Mouse (Mus musculus): ENCODE results near the gene Samm50. TPM values are rescaled to one million over a fixed set of nuclear protein-coding genes. Genes with fewer than 3 reads are reported as not detected.

Samm50 gene
- 10 to 100 TPM; 80.0 to 80.1 TPM for total RNA-seq (2023)

DNA sequence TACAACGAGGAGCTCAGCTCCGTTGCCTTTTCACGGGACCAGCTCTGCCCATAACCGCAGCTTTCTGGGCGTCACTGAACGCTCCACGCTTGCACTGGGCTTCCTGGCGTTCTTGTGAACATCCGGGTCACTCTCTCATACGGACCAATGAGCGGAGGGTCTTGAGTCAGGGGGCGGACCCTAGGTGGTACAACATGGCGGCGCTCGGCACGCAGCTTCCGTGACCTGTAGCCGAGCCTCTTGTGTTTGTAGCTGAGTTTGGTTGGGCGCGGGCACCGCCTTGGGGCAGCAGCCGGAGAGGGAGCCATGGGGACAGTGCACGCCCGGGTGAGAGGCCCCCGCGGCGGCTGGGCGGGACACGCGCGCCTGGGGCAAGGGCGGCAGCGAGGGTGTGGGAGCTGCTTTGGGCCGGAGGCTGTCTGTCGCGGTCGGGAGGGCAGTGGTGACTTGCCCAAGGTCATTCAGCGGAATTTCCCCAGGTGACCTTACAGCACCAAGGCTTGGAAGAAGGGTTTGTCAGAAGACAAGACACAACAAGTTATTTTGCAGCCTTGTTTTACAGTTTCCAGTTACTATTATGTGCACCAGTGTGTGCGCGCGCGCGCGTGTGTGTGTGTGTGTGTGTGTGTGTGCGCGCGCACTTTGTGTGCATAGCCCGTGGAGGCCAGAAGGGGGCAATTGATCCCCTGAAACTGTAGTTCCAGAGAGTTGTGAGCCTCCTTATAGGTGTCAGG is at the start of gene Samm50:
TSS of gene Samm50 (plus strand) at position 184 of the 734 bp plus-strand sequence.

DNA sequence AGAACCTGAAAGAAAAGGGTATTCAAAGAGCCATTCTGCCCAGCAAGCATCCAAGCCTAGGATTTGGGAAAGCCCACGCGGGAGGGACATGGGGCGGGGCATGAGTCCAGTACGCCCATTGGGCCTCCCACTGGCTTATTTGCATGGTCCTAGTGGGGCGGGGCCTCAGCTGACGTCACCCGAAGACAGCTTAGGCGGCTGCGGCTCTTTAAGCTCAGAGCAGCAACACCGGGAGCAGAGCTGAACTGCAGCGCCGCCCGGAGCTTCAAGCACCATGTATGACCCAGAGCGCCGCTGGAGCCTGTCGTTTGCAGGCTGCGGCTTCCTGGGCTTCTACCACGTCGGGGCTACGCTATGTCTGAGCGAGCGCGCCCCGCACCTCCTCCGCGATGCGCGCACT is 24.4 kb upstream of the Samm50 start, which contains the start of gene Pnpla3:
TSS of gene Pnpla3 (plus strand) at position 238 of the 400 bp plus-strand sequence.

GRCm38 (mm10) chr15:84231721-84232561 is 39.9 kb downstream of the Samm50 start, which contains the start of gene Parvb:
TSS of gene Parvb (plus strand) at chr15:84232043.

Other genes starting within 250 kb of the Samm50 start
- not detected for gene Efcab6, start 126.9 kb upstream of the Samm50 start, total RNA-seq (2023)
- not detected for gene Sult4a1, start 86.5 kb upstream of the Samm50 start, total RNA-seq (2023)
- not detected for gene Pnpla5, start 69.1 kb upstream of the Samm50 start, total RNA-seq (2023)
- gene Pnpla3, start 24.4 kb upstream of the Samm50 start, total RNA-seq (2023), result not detected
- under 1 TPM; 0.15 to 0.17 TPM for gene Parvb, start 39.8 kb downstream of the Samm50 start, total RNA-seq (2023)
- gene Parvg, start 131.8 kb downstream of the Samm50 start, total RNA-seq (2023), result 100 to 1,000 TPM; 101 to 108 TPM

All from B cell, adult 67 days (primary cell).